Mouse (Mus musculus) ES-E14 (cell line): ENCODE results near the gene Pax5.

ENCODE experiments used
- CHD2 ChIP-seq: IDR thresholded peaks from 2 replicates; pipeline ENCODE4 v1.6.1; 2014; ENCODE audit warnings: mild to moderate bottlenecking, low read depth, low read length, inconsistent platforms
- HCFC1 ChIP-seq: IDR thresholded peaks from 2 replicates; pipeline ENCODE4 v1.6.1; 2012; ENCODE audit warnings: low read length, inconsistent platforms, borderline replicate concordance; ENCODE audit not compliant: insufficient read depth
- MAFK ChIP-seq: IDR thresholded peaks from 2 replicates; pipeline ENCODE4 v1.6.1; 2014; ENCODE audit warnings: mild to moderate bottlenecking, low read depth, low read length, inconsistent platforms; ENCODE audit not compliant: insufficient read depth
- ZNF384 ChIP-seq: IDR thresholded peaks from 2 replicates; pipeline ENCODE4 v1.6.1; 2012; ENCODE audit warnings: low read depth, low read length, inconsistent platforms

DNA sequence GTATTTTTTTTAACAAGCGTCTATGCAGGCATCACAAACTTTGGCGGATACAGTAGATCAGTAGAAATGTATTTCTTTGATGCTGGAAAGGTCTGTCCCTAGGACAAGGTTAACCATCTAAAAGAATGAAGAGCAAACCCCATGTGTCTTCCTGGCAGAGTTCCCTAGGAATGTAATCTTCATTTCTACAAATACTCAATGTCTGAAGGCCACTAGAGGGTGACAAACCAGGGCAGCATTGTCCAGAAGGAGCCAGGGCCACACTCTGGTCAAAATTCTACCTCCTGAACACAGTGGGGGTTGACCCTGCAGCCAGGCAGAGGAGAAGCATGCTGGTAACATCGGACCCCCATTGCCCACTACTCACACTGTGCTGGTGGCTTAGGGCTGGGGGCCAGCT is 185.0 kb downstream of the Pax5 start:
- TF ChIP-seq HCFC1 (no peak), CHD2 (no peak), ZNF384 (no peak), MAFK (no peak)
